Mouse (Mus musculus): Measurements from ENCODE around the gene Hadhb.

GRCm38 (mm10) chr5:30215970-30216369, 60.9 kb downstream of the Hadhb start:
- no peak for TF ChIP-seq CTCF (IDR thresholded peaks at IDR 0.05; ENCODE audit: extremely low read depth, insufficient read length, insufficient replicate concordance, low read depth, low read length)
- no peak for TF ChIP-seq POLR2A (IDR thresholded peaks at IDR 0.05; ENCODE audit: low read depth, low read length)

All from small intestine, adult 2 months (tissue).